Mouse (Mus musculus): ENCODE results near the gene Zfp637.

GRCm38 (mm10) chr6:117857990-117858389 lies 17.0 kb downstream of the Zfp637 start:
- TF ChIP-seq CTCF (IDR thresholded peaks at IDR 0.05; ENCODE audit: borderline replicate concordance, insufficient read depth, low read length) (no peak), POLR2A (IDR thresholded peaks at IDR 0.05; ENCODE audit: low read depth, low read length) (no peak)

All from embryonic fibroblast, embryonic 13.5 days (primary cell).